Mouse (Mus musculus) neural tube, embryonic 14.5 days (tissue): ENCODE results near the gene Lgr5. TPM values are rescaled to one million over a fixed set of nuclear protein-coding genes. Genes with fewer than 3 reads are reported as not detected.
A peak's percentile ranks its signal among the peaks of the same experiment; 100 is the strongest.

Experiments
- ATAC-seq: fragments of 200-750 bp; cut with Nextera tagmentation; 2 replicates; pipeline ENCODE4 v1.8.0; 2017; ENCODE audit warnings: low read depth, mild to moderate bottlenecking, moderate TSS enrichment, moderate library complexity
- H3K27ac ChIP-seq: fragments of 300-500 bp; sonication (generic); 2 replicates; pipeline ENCODE4 v1.5.1; 2014; ENCODE audit warnings: low read depth, mild to moderate bottlenecking, control low read depth, low read length, moderate library complexity, mixed read lengths
- H3K27me3 ChIP-seq: fragments of 300-500 bp; sonication (generic); 2 replicates; pipeline ENCODE4 v1.6.1; 2014; ENCODE audit warnings: low read length; ENCODE audit not compliant: control insufficient read depth, insufficient read depth
- H3K36me3 ChIP-seq: fragments of 300-500 bp; sonication (generic); 2 replicates; pipeline ENCODE4 v1.6.1; 2014; ENCODE audit warnings: low read length, mixed read lengths; ENCODE audit not compliant: control insufficient read depth, insufficient read depth
- H3K4me1 ChIP-seq: fragments of 300-500 bp; sonication (generic); 2 replicates; pipeline ENCODE4 v1.6.1; 2014; ENCODE audit warnings: low read length; ENCODE audit not compliant: control insufficient read depth, insufficient read depth
- H3K4me2 ChIP-seq: fragments of 300-500 bp; sonication (generic); 2 replicates; pipeline ENCODE4 v1.6.1; 2014; ENCODE audit warnings: mild to moderate bottlenecking, low read depth, low read length, control low read depth
- H3K4me3 ChIP-seq: fragments of 300-500 bp; sonication (generic); 2 replicates; pipeline ENCODE4 v1.5.1; 2014; ENCODE audit warnings: low read depth, low read length, control low read depth, mixed read lengths
- H3K9ac ChIP-seq: fragments of 300-500 bp; sonication (generic); replicated peaks from 2 replicates; pipeline ENCODE4 v1.6.1; 2014; ENCODE audit warnings: low read depth, mild to moderate bottlenecking, control low read depth, low read length, mixed read lengths
- H3K9me3 ChIP-seq: fragments of 300-500 bp; sonication (generic); 2 replicates; pipeline ENCODE4 v1.6.1; 2016; ENCODE audit warnings: low read length; ENCODE audit not compliant: control insufficient read depth
- WGBS: fragments of 180-500 bp; shearing (Covaris S2); extraction: QIAGEN DNeasy Blood & Tissue Kit; methylation state at CpG from one replicate; pipeline ENCODE4 v1.1.7; 2014; 5-methylcytosine and 5-hydroxymethylcytosine counted together
- polyA plus RNA-seq: library from polyadenylated mRNA; unstranded; fragments of >200 nt; fragmentation: Nextera tagmentation; extraction: Ambion mirVana; gene quantifications from 2 replicates; pipeline ENCODE4 v1.2.1, GENCODE M21; 2014

Lgr5 gene
- polyA plus RNA-seq, 1 experiment from 2014 or later, result 5.3 TPM

- WGBS, result 15% methylated on average over 7 of the region's 7 CpGs
- no peak; the same call in 1 of the 2 replicates for ATAC-seq
- no peaks in the 10 kb centered on the region for H3K36me3 ChIP-seq
- no peak overlapping the region for H3K4me3 ChIP-seq
- H3K27ac ChIP-seq, result no peak overlapping the region
- no peaks in the 10 kb centered on the region; the same call in 1 of the 2 replicates for H3K27me3 ChIP-seq
- H3K9ac ChIP-seq, result no peak overlapping the region
- no peaks in the 10 kb centered on the region for H3K4me1 ChIP-seq
- H3K9me3 ChIP-seq, result no peaks in the 10 kb centered on the region
- no peak overlapping the region for H3K4me2 ChIP-seq
Observed at GRCm38 (mm10) chr10:115579494-115579893, 8.1 kb downstream of the Lgr5 start.

DNA sequence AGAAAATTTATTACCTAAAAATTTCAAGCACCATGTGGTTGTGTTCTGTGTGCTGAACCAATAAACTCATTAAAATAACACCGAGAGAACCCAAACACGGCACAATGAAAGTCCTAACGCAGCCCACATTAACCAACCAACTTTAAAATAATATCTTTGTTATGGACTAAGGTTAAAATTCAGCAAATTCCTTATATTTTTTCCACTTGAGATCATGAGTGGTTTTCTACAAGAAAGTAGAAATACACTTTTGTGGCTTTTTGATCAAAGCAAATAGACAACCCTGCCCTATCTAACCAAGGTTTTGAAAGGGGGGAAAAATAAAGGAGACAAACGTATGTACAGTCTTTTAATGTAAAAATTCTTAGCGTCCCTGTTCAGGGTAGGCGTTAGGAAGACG is 8.5 kb downstream of the Lgr5 start:
- no peak overlapping the region for H3K4me3 ChIP-seq
- no peaks in the 10 kb centered on the region for H3K4me1 ChIP-seq
- H3K36me3 ChIP-seq, result no peaks in the 10 kb centered on the region
- H3K27ac ChIP-seq, result no peak overlapping the region
- no peaks in the 10 kb centered on the region for H3K9me3 ChIP-seq
- no peak for ATAC-seq
- H3K27me3 ChIP-seq, result no peaks in the 10 kb centered on the region; the same call in 1 of the 2 replicates
- H3K4me2 ChIP-seq, result no peak overlapping the region
- H3K9ac ChIP-seq, result no peak overlapping the region
- WGBS, result 69% methylated on average over 7 of the region's 7 CpGs

DNA sequence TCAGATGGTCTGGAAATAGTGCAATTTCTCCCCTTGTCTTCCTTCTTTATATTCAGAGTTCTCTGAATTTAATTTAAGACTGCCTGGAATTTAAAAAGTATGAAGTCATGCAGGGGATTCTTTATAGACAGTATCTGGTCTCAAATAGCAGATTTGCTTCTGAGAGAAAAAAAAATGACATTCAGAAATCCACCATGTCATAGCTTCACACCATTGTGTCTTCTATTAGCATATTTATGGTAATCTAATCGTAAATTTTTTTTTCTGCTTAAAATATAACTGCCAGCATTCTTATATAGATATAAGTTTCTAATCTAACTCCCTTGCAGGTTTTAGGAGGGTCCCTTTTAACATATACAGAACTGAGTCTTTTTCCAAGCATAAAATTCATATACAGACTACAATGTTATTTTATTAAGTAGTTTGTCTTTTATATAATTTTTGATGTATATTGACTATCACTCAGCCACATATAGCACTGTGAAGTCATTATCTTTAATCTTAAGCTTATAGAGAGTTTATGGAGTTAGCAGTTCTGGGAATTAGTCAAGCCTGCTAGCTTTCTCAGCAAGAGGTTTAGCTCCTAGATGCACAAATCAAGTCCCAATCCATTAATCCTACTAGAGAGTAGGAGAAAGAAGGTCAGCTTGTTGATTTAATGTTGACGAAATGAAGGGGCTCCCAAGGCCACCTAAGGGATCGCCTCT is 15.7 kb downstream of the Lgr5 start:
- H3K9ac ChIP-seq, result no peak overlapping the region
- H3K4me2 ChIP-seq, result no peak overlapping the region; the same call in 1 of the 2 replicates
- no peak overlapping the region for H3K4me3 ChIP-seq
- ATAC-seq, result 0 out of 2 replicates have a peak, but pooled peaks have one; percentile 19
- WGBS, result 15% methylated on average over 3 of the region's 3 CpGs
- H3K4me1 ChIP-seq, result no peaks in the 10 kb centered on the region
- no peaks in the 10 kb centered on the region for H3K36me3 ChIP-seq
- H3K9me3 ChIP-seq, result no peaks in the 10 kb centered on the region
- no peaks in the 10 kb centered on the region for H3K27me3 ChIP-seq
- no peak overlapping the region for H3K27ac ChIP-seq

GRCm38 (mm10) chr10:115571317-115571716 is 16.3 kb downstream of the Lgr5 start:
- Histone ChIP-seq H3K27ac (no peak overlapping the region), H3K9ac (no peak overlapping the region), H3K4me2 (no peak overlapping the region), H3K36me3 (no peaks in the 10 kb centered on the region), H3K4me1 (no peaks in the 10 kb centered on the region), H3K27me3 (no peaks in the 10 kb centered on the region), H3K4me3 (no peak overlapping the region), H3K9me3 (no peaks in the 10 kb centered on the region)
- 9% methylated on average over 6 of the region's 6 CpGs for WGBS
- ATAC-seq, result peak; percentile 76

- no peak overlapping the region; the same call in 1 of the 2 replicates for H3K27ac ChIP-seq
- 28% methylated on average over 2 of the region's 2 CpGs for WGBS
- no peak for ATAC-seq
Observed at GRCm38 (mm10) chr10:115570577-115570976, 17.0 kb downstream of the Lgr5 start.

GRCm38 (mm10) chr10:115569712-115570491 is 17.7 kb downstream of the Lgr5 start, which contains the start of gene A930009A15Rik:
A930009A15Rik (plus strand) TSS chr10:115569986.
- 42% methylated on average over 15 of the region's 15 CpGs for WGBS
- H3K9ac ChIP-seq, result no peak within 1 kb of the TSS
- no peaks in the 10 kb centered on the region for H3K36me3 ChIP-seq
- H3K4me2 ChIP-seq, result peak within 1 kb of the TSS; percentile 11; the same call in 1 of the 2 replicates
- H3K9me3 ChIP-seq, result no peaks in the 10 kb centered on the region
- peak within 1 kb of the TSS; percentile 52; the same call in 1 of the 2 replicates for H3K27ac ChIP-seq
- ATAC-seq, result peak; percentile 61
- H3K27me3 ChIP-seq, result no peaks in the 10 kb centered on the region
- no peaks in the 10 kb centered on the region for H3K4me1 ChIP-seq
- no peak within 1 kb of the TSS for H3K4me3 ChIP-seq

More at GRCm38 (mm10) chr10:115570577-115570976, 17.0 kb downstream of the Lgr5 start:
- no peak overlapping the region for H3K9ac ChIP-seq
- no peaks in the 10 kb centered on the region for H3K9me3 ChIP-seq
- H3K4me2 ChIP-seq, result no peak overlapping the region
- H3K4me1 ChIP-seq, result no peaks in the 10 kb centered on the region
- no peak overlapping the region for H3K4me3 ChIP-seq
- no peaks in the 10 kb centered on the region for H3K36me3 ChIP-seq
- H3K27me3 ChIP-seq, result no peaks in the 10 kb centered on the region

- Histone ChIP-seq H3K4me3 (no peak overlapping the region), H3K27me3 (no peaks in the 10 kb centered on the region), H3K4me1 (no peaks in the 10 kb centered on the region), H3K9me3 (no peaks in the 10 kb centered on the region), H3K36me3 (no peaks in the 10 kb centered on the region), H3K27ac (no peak overlapping the region), H3K4me2 (no peak overlapping the region), H3K9ac (no peak overlapping the region)
- no peak for ATAC-seq
- WGBS, result 86% methylated on average over 5 of the region's 5 CpGs
Observed at GRCm38 (mm10) chr10:115563961-115564360, 23.6 kb downstream of the Lgr5 start.

DNA sequence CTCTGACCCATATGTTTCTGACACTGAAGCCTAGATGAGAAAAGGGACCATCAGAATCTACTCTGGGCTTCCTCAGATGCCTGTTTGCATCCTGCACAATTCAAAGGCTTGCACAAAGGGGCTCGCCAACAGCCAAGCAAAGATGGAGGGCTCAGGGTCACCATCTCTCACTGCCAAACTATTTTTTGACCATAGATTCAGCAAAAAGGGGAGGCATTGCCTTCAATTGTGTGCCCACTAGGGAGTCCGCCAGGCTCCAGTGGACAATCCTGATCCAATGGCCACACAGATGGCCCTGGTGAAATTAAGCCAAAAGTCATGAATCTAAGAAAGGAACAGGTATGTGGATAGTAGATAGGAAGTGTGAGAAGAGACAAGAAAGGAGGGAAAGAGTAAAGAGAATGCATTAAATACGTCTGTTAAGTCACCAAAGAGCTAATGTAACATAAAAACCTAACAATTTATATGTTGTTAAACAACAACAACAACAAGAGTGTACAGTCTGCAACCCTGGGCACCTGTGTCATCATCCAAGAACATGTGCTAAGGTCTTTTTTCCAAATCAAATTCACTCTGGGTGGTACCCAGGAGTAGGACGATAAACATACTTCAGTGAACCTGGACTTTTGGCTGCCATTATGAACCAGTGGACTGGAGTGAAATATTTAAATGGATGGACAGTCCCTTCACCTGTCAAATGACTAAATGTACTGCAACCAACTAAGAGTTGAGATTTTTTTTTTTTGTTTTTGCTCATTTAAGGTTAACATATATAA is 24.5 kb downstream of the Lgr5 start:
- no peak for ATAC-seq
- H3K4me2 ChIP-seq, result no peak overlapping the region
- no peak overlapping the region for H3K4me3 ChIP-seq
- H3K9ac ChIP-seq, result no peak overlapping the region
- H3K27me3 ChIP-seq, result no peaks in the 10 kb centered on the region
- no peak overlapping the region for H3K27ac ChIP-seq
- no peaks in the 10 kb centered on the region for H3K4me1 ChIP-seq
- no peaks in the 10 kb centered on the region for H3K9me3 ChIP-seq
- no peaks in the 10 kb centered on the region for H3K36me3 ChIP-seq
- 91% methylated on average over 4 of the region's 4 CpGs for WGBS
